Mouse (Mus musculus): ENCODE results near the gene Stpg3. TPM values are rescaled to one million over a fixed set of nuclear protein-coding genes. Genes with fewer than 3 reads are reported as not detected.

The Stpg3 gene
- total RNA-seq, 1 experiment from 2014 or later, result not detected

DNA sequence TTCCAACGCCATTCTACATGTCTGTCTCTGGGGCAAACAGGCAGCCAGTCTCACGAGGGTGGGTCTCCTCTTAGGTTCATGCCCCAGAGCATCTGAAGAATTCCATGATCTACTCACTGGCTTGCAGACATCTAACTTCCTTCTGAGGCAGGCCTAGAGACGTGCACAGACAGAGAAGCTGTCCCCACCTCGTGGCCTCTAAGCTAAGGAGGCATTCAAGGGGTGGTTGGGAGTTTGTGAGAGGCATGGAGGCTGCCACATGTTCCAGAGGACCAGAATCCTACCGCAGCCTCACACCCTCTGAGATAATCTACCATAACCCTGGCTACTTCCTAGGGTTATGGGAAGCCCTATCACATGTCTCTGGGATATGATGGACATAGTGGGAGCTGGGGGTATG is 20.4 kb downstream of the Stpg3 start:
- no peak for ATAC-seq (replicated peaks in 1 of 2; ENCODE audit: insufficient read depth in 1 of 2, low FRiP score in 2 of 2, low TSS enrichment in 1 of 2, low read depth in 1 of 2, poor library complexity in 2 of 2, severe bottlenecking in 2 of 2)

DNA sequence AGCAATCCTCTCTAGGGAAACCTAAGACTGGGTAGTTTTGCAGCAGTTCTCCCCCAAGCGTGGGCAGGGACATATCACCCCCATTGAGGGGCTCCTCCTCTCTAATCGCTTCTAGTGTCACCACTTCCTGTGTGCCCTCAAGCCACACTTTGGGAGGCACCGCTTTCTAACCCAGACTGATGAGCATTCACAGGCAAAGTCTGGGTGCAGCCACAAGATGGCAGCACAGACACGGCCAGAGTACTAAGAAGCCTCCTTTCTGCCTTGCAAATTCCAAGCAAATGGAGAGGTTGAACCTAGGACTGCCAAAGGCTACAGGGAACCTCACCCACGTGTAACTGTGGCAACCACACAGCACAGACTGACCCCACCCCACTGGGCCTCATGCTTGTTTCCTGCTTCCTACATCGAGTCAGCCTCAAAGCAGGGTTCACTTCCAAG is 21.1 kb downstream of the Stpg3 start:
- ATAC-seq (replicated peaks in 1 of 2; ENCODE audit: insufficient read depth in 1 of 2, low FRiP score in 2 of 2, low TSS enrichment in 1 of 2, low read depth in 1 of 2, poor library complexity in 2 of 2, severe bottlenecking in 2 of 2), result peak; percentile 25 to 33

DNA sequence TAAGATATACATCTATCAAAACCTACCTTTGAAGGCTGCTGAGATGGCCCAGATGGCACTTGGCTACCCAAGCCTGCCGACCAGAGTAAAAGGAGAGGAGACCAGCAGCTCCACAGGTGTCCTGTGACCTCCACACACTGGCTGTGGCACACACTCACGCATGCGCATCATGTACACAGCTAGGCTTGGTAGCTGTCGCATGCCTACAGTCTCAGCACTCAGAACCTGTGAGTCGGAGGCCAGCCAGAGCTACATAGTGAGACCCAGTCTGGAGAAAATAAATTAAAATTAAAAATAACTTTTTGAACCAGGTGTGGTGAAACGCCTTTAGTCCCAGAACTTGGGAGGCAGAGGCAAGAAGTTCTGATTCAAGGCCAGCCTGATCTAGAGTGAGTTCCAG is 26.6 kb downstream of the Stpg3 start:
- no peak for ATAC-seq (replicated peaks in 1 of 2; ENCODE audit: insufficient read depth in 1 of 2, low FRiP score in 2 of 2, low TSS enrichment in 1 of 2, low read depth in 1 of 2, poor library complexity in 2 of 2, severe bottlenecking in 2 of 2)

DNA sequence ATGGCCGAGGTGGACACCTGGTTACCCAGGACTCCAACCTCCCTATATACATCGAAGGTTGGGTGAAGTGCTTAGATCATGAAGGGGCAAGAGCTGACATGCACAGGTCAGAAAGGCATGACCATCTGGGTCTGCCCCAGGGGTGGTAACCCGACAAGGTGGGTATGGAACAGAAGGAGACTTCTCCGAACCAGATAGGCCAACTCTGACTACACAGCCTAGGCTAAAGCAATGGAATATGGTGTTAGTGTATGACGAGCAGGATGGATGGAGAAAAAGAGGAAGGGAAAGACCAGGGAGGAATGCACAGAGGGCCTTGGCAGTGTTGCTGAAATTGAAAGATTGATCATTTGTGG is 27.9 kb downstream of the Stpg3 start:
- peak in 1 of 2 experiments; percentile 3; a peak in 1 of 4 replicates for ATAC-seq (replicated peaks in 1 of 2; ENCODE audit: insufficient read depth in 1 of 2, low FRiP score in 2 of 2, low TSS enrichment in 1 of 2, low read depth in 1 of 2, poor library complexity in 2 of 2, severe bottlenecking in 2 of 2)

DNA sequence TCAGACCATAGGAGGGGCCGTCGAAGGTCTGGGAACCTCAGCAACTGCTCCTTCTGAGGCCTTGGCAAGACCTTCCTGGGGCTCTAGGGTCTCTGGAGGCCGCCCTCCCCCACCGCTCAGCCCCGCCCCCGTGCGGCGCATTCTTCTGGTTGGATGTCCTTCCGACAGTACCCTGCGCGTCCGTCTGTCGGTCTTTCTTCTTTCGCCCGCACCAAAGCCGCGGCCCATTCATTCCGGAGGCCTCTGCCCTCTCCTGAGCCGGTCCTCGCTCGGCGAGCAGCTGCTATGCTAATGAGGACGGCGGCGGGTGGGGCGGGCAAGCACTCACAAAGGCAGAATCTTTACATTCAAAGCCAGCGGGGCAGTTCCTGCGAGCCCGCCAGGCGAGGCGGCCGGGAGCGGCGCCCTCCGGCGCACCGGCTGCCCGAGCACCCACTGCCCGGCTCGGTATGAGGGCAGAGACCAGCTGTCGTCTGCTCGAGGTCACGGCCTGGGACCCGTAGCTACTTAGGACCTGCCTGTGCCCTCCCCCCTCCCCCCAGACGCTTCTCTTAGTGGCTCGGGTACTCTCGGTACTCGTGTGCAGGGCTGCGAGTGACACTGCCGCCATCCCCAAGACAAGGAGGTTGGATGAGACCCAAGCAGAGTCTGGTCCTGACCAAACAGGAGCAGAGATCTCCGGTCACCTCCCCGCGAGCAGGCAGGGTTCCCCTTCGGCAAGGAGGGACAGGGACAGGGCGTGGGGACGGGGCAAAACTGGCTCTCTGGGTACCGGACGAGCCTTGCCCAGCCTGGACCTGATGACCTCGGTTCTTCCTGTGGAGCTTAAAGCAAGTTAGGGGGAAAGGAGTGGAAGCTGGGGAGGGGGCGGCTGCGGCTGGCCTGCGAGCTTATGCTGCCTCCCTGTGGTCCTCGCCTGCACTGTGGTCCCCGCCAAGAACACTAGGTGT is 28.5 kb downstream of the Stpg3 start:
- ATAC-seq (replicated peaks in 1 of 2; ENCODE audit: insufficient read depth in 1 of 2, low FRiP score in 2 of 2, low TSS enrichment in 1 of 2, low read depth in 1 of 2, poor library complexity in 2 of 2, severe bottlenecking in 2 of 2), result peak; percentile 18 to 25; a peak in 2 of 4 replicates

DNA sequence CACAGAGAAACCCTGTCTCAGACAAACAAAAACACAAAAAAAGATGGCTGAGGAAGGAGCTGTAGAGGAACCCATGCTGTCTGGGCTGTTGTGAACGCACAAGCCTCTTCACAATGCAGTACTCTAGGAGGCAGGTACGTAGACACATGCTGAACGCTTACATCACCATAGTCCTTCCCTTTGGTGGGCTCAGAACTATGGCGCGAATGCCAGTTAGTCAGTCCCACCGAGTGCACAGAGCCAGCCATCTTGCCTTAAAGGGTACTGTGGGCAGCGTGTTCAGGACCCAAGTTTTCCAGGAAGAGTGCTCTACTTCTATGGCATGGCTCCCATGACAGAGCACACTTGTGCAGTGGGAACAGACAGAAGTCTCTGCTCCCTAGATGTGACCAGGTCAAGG is 29.9 kb downstream of the Stpg3 start:
- no peak for ATAC-seq (replicated peaks in 1 of 2; ENCODE audit: insufficient read depth in 1 of 2, low FRiP score in 2 of 2, low TSS enrichment in 1 of 2, low read depth in 1 of 2, poor library complexity in 2 of 2, severe bottlenecking in 2 of 2)

DNA sequence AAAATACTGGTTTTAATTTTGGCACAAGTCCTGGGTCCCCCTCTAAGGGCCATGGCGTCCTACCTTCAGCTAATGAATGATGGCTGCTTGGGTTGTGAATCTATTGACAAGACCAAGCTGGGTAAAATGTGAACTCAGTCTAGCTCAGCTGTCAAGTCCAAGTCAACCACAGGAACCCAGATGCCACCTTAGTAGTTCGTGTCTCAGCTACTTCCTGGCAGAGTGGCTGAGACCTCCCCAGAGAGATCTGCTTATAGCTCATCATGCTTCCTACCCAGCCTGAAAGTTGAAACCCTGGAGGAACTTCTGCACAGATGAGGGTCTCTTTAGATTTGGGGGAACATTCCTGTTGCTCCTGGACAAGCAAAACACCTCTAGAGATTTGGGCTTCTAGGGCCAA is 31.1 kb downstream of the Stpg3 start:
- no peak for ATAC-seq (replicated peaks in 1 of 2; ENCODE audit: insufficient read depth in 1 of 2, low FRiP score in 2 of 2, low TSS enrichment in 1 of 2, low read depth in 1 of 2, poor library complexity in 2 of 2, severe bottlenecking in 2 of 2)

DNA sequence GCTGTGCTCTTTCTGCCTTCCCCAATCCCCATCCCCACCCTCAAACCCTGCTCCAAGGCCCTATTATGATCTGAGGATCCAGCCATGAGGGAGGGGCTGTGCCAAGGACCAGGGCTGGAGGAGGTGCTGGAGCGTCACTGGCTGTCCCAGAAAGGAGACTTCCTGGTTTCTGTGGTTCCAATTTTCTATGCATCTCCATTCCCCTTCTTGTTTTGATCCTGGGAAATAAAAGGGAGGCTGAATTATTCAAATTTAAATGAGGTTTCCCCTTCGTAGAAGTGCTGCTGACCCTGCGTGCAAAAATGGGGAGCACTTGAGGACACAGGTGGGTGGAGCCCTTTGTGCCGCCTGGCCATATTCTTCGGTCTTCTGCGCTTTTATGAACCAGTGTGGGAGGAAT is 31.8 kb downstream of the Stpg3 start:
- no peak for ATAC-seq (replicated peaks in 1 of 2; ENCODE audit: insufficient read depth in 1 of 2, low FRiP score in 2 of 2, low TSS enrichment in 1 of 2, low read depth in 1 of 2, poor library complexity in 2 of 2, severe bottlenecking in 2 of 2)

DNA sequence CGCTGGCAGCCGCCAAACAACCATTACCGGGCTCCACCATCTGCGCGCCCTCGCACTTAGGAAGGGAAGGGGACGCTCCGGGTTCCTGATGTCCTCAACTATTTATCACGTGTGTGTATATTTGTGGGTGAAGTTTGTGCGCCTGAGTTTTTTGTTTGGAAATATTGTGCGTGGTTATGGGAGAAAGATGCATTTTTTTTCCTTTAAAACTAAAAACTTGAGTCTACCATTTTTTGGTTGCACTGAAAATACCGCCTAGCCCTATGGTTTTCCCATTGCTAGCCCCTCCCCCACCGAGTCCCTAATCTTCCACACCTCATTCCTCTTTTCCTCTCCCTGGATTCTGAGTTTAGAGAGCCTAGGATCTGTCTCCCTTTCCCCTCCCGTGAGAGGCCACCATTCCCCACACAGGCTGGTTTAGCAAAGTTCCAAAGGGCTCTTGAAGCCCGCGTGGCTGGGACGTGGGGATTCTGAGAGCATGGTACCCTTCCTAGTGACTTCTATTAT is 32.5 kb downstream of the Stpg3 start:
- ATAC-seq (replicated peaks in 1 of 2; ENCODE audit: insufficient read depth in 1 of 2, low FRiP score in 2 of 2, low TSS enrichment in 1 of 2, low read depth in 1 of 2, poor library complexity in 2 of 2, severe bottlenecking in 2 of 2), result no peak

DNA sequence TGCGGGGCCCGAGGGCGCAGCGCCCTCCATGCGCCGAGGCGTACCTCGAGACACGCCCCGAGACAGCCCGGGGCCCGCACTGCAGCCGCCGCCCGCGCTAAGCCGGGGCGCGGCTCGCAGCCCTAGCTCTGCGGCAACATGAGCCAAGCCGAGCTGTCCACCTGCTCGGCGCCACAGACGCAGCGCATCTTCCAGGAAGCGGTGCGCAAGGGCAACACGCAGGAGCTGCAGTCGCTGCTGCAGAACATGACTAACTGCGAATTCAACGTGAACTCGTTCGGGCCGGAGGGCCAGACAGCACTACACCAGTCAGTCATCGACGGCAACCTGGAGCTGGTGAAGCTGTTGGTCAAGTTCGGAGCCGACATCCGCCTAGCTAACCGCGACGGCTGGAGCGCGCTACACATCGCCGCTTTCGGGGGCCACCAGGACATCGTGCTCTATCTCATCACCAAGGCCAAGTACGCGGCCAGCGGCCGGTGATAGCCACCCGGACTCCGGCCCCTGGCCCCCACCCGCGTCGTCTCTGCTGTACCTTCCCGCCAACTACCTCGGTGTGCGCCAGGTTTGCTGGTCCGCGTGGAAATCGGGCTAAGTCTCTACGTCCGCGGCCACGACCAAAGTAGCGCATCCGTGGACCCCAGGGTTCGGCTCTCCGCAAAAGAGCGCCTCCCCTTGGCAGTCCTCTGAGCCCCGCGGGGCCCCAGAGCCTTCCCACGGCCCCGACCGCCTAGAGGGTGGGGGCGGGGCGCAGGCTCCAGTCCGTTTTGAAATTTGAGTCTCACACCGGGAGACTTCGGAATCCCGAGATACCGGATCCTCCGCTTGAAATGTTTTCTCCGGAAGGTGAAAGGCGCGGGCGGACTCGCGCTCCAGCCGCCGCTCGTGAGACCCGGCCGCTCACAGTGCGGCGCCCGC is 33.2 kb downstream of the Stpg3 start:
- no peak for ATAC-seq (replicated peaks in 1 of 2; ENCODE audit: insufficient read depth in 1 of 2, low FRiP score in 2 of 2, low TSS enrichment in 1 of 2, low read depth in 1 of 2, poor library complexity in 2 of 2, severe bottlenecking in 2 of 2)

DNA sequence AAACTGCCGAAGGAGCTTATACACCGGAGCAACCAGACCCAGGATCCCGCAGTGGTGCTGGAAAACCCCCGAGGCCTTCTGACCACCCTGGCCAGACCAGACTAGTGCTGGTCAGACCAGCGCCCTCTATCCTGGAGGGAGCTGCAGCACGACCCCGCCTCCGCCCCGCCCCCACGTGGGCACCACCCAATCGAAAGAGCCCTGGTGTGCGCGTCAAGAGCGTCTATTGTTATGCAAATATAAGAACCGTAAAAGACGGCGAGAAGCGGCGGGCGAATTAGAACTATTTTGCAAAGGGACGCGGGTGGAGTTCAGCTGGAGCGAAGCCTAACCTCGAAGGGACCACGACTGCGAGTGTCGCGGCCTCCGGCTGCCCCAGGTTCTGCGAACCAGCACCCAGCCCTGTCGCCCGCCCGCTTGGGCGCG is 33.9 kb downstream of the Stpg3 start, which contains the start of gene Nrarp:
Gene Nrarp, plus strand, starts transcription at position 281 of the 426 bp plus-strand sequence.
- peak; percentile 78 to 88 for ATAC-seq (replicated peaks in 1 of 2; ENCODE audit: insufficient read depth in 1 of 2, low FRiP score in 2 of 2, low TSS enrichment in 1 of 2, low read depth in 1 of 2, poor library complexity in 2 of 2, severe bottlenecking in 2 of 2)

DNA sequence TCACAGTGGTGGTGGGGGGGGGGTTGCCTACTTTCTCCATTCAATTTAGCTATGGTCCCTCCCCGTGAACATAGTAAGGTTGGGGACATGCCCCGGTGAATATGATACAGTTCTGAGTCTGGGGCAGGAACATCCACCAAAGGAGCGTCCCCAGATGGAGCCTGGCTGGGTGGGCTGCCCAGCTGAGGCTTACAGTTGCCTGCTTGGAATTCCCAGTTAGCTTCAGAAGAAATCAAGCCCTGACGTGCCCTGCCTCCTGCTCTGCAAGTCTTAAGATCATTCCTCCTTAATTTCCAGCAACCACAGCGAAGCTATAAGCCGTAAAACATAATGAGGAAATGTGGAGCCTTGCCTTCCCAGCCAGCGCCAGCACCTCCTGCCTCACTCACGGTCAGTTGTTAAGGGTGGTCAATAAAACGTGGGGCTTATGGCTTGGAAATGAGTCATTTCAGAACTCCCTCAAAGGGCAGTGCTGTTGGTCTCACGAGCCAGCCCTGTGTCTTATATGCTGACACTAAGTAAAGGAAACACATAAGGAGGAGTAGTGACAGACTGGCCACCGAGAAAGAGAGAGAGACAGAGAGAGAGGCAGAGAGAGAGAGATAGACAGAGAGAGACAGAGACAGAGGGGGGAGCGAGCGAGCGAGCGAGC is 34.7 kb downstream of the Stpg3 start:
- ATAC-seq (replicated peaks in 1 of 2; ENCODE audit: insufficient read depth in 1 of 2, low FRiP score in 2 of 2, low TSS enrichment in 1 of 2, low read depth in 1 of 2, poor library complexity in 2 of 2, severe bottlenecking in 2 of 2), result no peak

DNA sequence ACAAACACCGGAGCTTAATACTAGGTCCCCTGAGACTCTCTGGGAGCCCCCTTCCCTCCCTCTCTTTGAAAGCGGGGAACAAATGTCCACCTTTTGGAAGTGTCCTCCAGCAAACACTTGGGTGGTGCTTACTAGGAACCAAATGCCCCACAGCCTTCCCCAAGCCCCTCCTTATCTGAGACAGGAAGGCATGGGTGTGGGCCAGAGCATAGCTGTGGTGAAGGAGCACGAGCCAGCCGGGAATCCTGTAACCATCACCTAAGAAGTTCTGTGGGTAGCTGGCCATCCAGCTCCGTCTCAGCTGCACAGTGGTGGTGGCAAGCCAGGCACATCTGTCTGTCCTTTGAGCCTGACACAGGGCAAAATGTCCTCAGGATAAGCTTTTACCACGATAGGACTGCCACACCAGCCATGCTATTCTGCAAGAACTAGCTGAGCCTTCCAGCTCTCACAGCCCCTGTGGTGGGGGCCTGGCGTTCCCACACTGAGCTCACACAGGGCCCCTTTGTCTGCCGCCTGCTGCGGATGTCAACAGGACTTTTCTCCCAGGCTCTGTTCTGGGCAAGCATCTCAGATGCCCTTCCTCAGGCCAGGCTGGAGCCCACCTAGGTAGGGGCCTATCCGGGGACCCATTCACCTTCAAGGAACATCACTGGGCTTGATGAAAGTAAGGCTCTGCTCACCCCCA is 36.0 kb downstream of the Stpg3 start:
- no peak for ATAC-seq (replicated peaks in 1 of 2; ENCODE audit: insufficient read depth in 1 of 2, low FRiP score in 2 of 2, low TSS enrichment in 1 of 2, low read depth in 1 of 2, poor library complexity in 2 of 2, severe bottlenecking in 2 of 2)

DNA sequence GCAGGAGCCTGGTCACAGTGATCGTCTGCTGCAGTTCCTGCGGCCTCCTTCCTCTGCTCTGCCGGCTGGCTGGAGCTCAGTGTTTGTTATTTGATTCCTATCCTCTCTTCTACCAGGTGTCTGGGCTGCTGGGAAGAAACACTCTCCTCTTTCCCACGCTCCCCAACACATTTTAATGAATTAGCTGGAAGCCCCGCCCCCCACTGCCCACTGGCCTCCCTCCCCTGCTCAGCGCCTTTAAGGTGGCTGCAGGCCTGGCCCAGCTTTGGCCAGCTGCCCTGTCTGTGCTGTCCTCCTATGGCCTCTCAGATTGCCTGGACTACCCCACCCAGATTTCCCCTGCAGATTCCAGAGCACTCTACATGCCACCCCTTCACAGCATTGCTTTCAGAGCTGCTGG is 36.8 kb downstream of the Stpg3 start:
- no peak for ATAC-seq (replicated peaks in 1 of 2; ENCODE audit: insufficient read depth in 1 of 2, low FRiP score in 2 of 2, low TSS enrichment in 1 of 2, low read depth in 1 of 2, poor library complexity in 2 of 2, severe bottlenecking in 2 of 2)

DNA sequence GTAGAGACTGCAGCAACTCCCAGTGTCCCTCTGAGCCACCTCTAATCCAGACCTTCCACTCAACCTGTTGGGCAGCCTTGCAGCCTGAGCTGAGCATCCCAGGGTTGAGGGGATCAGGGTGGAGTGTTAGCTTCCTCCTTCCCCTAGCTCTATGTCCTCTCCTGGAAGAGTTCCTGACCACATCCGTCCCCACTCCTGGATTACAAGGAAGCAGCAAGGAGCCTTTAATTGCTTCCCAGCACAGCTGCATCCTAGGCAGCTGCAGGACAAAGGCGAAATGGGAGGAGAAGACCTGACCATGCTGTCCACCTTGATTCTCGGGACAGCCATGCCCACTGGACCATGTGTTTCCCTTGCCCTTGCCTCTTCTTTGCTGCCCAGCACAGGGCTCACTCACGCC is 37.4 kb downstream of the Stpg3 start:
- ATAC-seq (replicated peaks in 1 of 2; ENCODE audit: insufficient read depth in 1 of 2, low FRiP score in 2 of 2, low TSS enrichment in 1 of 2, low read depth in 1 of 2, poor library complexity in 2 of 2, severe bottlenecking in 2 of 2), result no peak

DNA sequence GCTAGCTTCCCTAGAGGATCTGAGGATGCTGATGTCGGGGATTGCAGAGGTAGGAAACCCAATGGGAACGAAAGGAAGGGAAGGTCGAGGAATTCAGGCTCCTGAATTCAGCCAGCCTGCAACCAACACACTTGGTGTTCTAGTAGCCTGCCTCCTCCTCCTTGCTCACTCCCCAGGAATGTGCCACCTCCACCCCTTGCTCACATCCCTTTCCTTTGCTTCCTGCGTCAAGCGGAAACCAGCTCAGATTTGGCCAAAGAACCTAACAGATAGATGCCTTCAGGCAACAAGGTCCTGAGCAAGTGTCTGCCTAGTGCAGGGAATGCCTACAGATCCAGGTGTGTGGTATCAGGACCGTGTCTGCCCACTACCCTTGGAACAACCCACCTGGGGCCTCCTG is 37.9 kb downstream of the Stpg3 start:
- no peak for ATAC-seq (replicated peaks in 1 of 2; ENCODE audit: insufficient read depth in 1 of 2, low FRiP score in 2 of 2, low TSS enrichment in 1 of 2, low read depth in 1 of 2, poor library complexity in 2 of 2, severe bottlenecking in 2 of 2)

DNA sequence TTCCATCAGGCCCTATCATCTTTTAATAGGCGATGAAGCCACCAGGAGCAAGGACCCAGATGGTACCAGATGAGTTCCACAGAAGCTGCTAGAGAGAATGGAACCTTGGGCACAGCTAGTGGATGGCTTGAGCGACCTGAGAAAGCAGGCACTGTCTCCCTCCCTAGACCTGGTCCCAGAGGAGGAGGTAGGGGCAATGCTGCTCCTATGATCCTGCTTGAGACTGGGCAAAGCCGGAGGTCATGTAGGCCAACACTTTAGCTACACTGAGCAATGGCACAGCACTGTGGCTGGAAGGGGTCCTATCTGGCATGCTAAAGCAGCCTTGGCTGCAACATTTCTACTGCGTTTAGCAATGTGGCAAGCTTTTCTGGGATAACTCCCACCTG is 38.8 kb downstream of the Stpg3 start:
- ATAC-seq (replicated peaks in 1 of 2; ENCODE audit: insufficient read depth in 1 of 2, low FRiP score in 2 of 2, low TSS enrichment in 1 of 2, low read depth in 1 of 2, poor library complexity in 2 of 2, severe bottlenecking in 2 of 2), result no peak

Data from hematopoietic stem cell, adult 5-6 weeks (primary cell).